Mouse (Mus musculus): ENCODE measurements around the gene Lsm14b.

DNA sequence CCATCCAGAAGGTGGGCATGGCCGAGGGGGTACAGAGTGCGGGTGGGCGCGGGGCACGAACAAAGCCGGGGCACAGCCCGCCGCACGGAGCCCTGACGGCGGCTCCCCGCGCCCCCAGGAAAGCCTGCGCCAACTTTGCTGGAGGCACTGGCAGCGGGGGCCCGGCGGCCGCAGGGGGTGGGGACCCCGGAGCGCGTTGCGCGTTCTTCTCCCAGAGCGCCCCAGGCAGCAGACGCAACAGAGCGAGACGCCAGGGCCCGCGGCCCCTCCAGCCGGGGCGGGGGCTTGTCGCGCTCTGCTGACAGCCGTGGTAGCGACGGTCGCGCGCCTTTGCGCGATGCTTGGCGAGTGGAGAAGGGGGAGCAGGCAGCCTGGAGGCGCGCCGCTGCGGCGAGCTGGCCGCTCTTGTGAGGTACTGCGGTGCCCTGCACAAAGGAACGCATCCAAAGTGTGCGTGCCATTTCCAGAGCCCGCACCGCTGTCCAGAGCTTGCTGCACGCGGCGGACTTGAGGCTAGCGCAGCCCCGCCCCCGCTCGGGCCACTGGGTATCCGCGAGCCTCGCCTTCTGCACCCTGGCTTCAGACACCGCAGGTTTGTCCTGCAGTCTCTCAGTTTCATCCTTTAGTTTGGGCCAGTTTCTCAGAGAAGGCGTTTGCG is 18.2 kb downstream of the Lsm14b start:
- TF ChIP-seq CTCF (conservative IDR thresholded peaks at IDR 0.05; ENCODE audit: low read length) = no peak
- TF ChIP-seq POU5F1 (IDR thresholded peaks at IDR 0.05; ENCODE audit: borderline replicate concordance, low read length) = no peak

Measured in E14TG2a.4 (cell line).